Mouse (Mus musculus) ovary, postnatal 36 days (tissue): Measurements from ENCODE around the gene Pimreg.

Experiments used
- DNase-seq: peaks from one replicate; pipeline ENCODE4 v3.0.0; 2022; ENCODE audit warnings: low spot score, mixed read lengths

Gene Pimreg

GRCm38 (mm10) chr11:72041768-72042607 is at the start of gene Pimreg:
Gene Pimreg (plus strand): TSS chr11:72042032.
- DNase-seq: peak; percentile 80

- DNase-seq: no peak
Observed at GRCm38 (mm10) chr11:71992438-71992837, 49.4 kb upstream of the Pimreg start.

- peak; percentile 13 for DNase-seq
Observed at GRCm38 (mm10) chr11:71995968-71996511, 45.8 kb upstream of the Pimreg start.

GRCm38 (mm10) chr11:71996805-71997204 is 45.0 kb upstream of the Pimreg start:
- DNase-seq: no peak

- no peak for DNase-seq
Observed at GRCm38 (mm10) chr11:72000194-72000593, 41.6 kb upstream of the Pimreg start.

GRCm38 (mm10) chr11:72002138-72002853 is 39.5 kb upstream of the Pimreg start:
- DNase-seq: peak; percentile 24

GRCm38 (mm10) chr11:72003171-72003570 is 38.7 kb upstream of the Pimreg start:
- no peak for DNase-seq

- DNase-seq: no peak
Observed at GRCm38 (mm10) chr11:72005547-72005946, 36.3 kb upstream of the Pimreg start.

- DNase-seq: no peak
Observed at GRCm38 (mm10) chr11:72010367-72010766, 31.5 kb upstream of the Pimreg start.

GRCm38 (mm10) chr11:72010940-72011722 is 30.7 kb upstream of the Pimreg start:
- no peak for DNase-seq

- no peak for DNase-seq
Observed at GRCm38 (mm10) chr11:72011955-72012354, 29.9 kb upstream of the Pimreg start.

- no peak for DNase-seq
Observed at GRCm38 (mm10) chr11:72014674-72015073, 27.2 kb upstream of the Pimreg start.

- DNase-seq: no peak
Observed at GRCm38 (mm10) chr11:72016518-72017252, 25.1 kb upstream of the Pimreg start.

- no peak for DNase-seq
Observed at GRCm38 (mm10) chr11:72017253-72017601, 24.6 kb upstream of the Pimreg start.

- DNase-seq: no peak
Observed at GRCm38 (mm10) chr11:72021015-72021414, 20.8 kb upstream of the Pimreg start.

GRCm38 (mm10) chr11:72022827-72023226 is 19.0 kb upstream of the Pimreg start:
- DNase-seq: no peak

- no peak for DNase-seq
Observed at GRCm38 (mm10) chr11:72023581-72023980, 18.3 kb upstream of the Pimreg start.

- DNase-seq: peak; percentile 37
Observed at GRCm38 (mm10) chr11:72024193-72024781, 17.5 kb upstream of the Pimreg start.

- DNase-seq: no peak
Observed at GRCm38 (mm10) chr11:72025843-72026242, 16.0 kb upstream of the Pimreg start.

GRCm38 (mm10) chr11:72026516-72026915 is 15.3 kb upstream of the Pimreg start:
- no peak for DNase-seq

GRCm38 (mm10) chr11:72027836-72028235 is 14.0 kb upstream of the Pimreg start:
- DNase-seq: no peak
